Mouse (Mus musculus): ENCODE results near the gene Auts2. TPM values are rescaled to one million over a fixed set of nuclear protein-coding genes. Genes with fewer than 3 reads are reported as not detected.

Auts2 gene
- total and polyA plus RNA-seq, 3 experiments: not detected

DNA sequence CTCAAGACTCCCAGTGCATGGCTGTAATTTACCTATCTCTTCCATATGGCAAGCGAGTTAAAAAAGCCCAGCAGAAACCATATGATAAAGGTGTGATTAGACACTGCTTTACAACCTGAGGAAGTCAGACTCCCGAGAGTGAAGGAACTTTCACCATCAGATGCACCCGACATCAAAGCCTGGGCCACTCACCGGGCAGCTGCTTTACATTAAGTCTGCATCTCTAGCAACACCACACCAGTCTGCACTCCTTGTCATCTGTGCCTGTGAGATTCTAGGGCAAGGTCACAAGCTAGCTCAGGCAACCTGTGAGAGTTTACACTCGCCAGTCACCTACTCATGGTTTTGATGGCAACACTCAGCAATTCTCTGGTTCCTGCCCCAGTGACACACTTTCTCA is 596.3 kb downstream of the Auts2 start:
- H3K9me3 ChIP-seq (replicated peaks; ENCODE audit: low read length): peaks cover 67% of the 10 kb centered on the region

DNA sequence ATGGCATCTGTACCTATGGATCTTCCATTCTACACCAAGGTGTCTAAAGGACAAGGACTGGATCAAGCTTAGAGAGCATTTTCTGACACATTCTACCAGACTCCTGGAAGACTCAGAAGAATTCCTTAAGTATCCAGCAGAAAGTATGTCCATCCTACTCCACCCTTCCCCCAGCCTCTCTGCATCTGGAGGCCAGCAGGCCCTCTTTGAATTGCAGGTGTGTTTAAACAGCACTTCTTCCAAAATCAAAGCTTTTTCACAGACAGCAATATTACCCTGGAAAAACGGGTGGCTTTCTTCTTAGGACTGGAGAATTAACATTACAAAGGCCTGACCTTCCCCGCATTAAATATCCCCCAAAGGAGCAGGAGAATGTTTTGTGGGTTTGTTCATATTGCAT is 598.4 kb downstream of the Auts2 start:
- TF ChIP-seq ZNF384 (IDR thresholded peaks at IDR 0.05; ENCODE audit: low read depth, low read length) (no peak), TBP (conservative IDR thresholded peaks at IDR 0.05; ENCODE audit: low read depth, low read length) (no peak), ELF1 (IDR thresholded peaks at IDR 0.05; ENCODE audit: low read depth, low read length) (no peak), POLR2A (IDR thresholded peaks at IDR 0.05; ENCODE audit: low read depth, low read length) (no peak), KAT2A (IDR thresholded peaks at IDR 0.05; ENCODE audit: insufficient replicate concordance, low read length) (no peak), ZKSCAN1 (IDR thresholded peaks at IDR 0.05; ENCODE audit: borderline replicate concordance, low read depth, low read length) (no peak), MAFK (IDR thresholded peaks at IDR 0.05; ENCODE audit: insufficient replicate concordance, low read length) (no peak), RAD21 (IDR thresholded peaks at IDR 0.05; ENCODE audit: low read depth, low read length) (no peak)
- H3K4me3 ChIP-seq (replicated peaks in 1 of 3; ENCODE audit: low read depth in 2 of 3, low read length in 2 of 3, poor library complexity in 1 of 3): no peak overlapping the region
- H3K27ac ChIP-seq (ENCODE audit: insufficient read depth, low read depth): no peak overlapping the region
- peaks cover 77% of the 10 kb centered on the region for H3K9me3 ChIP-seq (replicated peaks; ENCODE audit: low read length)
- H3K79me2 ChIP-seq (replicated peaks; ENCODE audit: control insufficient read depth, extremely low read depth, insufficient read depth, poor library complexity, severe bottlenecking): no peaks in the 10 kb centered on the region
- H3K27me3 ChIP-seq (replicated peaks): no peaks in the 10 kb centered on the region
- H3K4me2 ChIP-seq (ENCODE audit: insufficient read depth, low read depth, poor library complexity, severe bottlenecking): no peak overlapping the region
- no peaks in the 10 kb centered on the region for H3K36me3 ChIP-seq (replicated peaks in 1 of 2; ENCODE audit: control insufficient read depth in 1 of 2, insufficient read depth in 1 of 2, low read length in 1 of 2)
- no peak for DNase-seq (ENCODE audit: extremely low read depth)
- no peaks in the 10 kb centered on the region for H3K4me1 ChIP-seq (ENCODE audit: control insufficient read depth in 1 of 2, insufficient read depth in 2 of 2)
- in situ Hi-C loops (cut with MboI; ENCODE audit: low pct_ligation_motif_present, low pct_unique_long_range_greater_than_20kb, low sequenced_read_pairs) (no loop called here), dilution Hi-C loops (cut with MboI; ENCODE audit: extremely low pct_ligation_motif_present, extremely low pct_unique_long_range_greater_than_20kb, low sequenced_read_pairs) (no loop called here)
- H3K9ac ChIP-seq (ENCODE audit: insufficient read depth, low read depth): no peak overlapping the region

More for the DNA sequence above, 596.3 kb downstream of the Auts2 start:
- no peaks in the 10 kb centered on the region for H3K4me1 ChIP-seq (ENCODE audit: control insufficient read depth in 1 of 2, insufficient read depth in 2 of 2)
- H3K36me3 ChIP-seq (replicated peaks in 1 of 2; ENCODE audit: control insufficient read depth in 1 of 2, insufficient read depth in 1 of 2, low read length in 1 of 2): no peaks in the 10 kb centered on the region
- dilution Hi-C loops (cut with MboI; ENCODE audit: extremely low pct_ligation_motif_present, extremely low pct_unique_long_range_greater_than_20kb, low sequenced_read_pairs): no loop called here
- in situ Hi-C loops (cut with MboI; ENCODE audit: low pct_ligation_motif_present, low pct_unique_long_range_greater_than_20kb, low sequenced_read_pairs): no loop called here
- H3K27me3 ChIP-seq (replicated peaks): no peaks in the 10 kb centered on the region
- no peaks in the 10 kb centered on the region for H3K79me2 ChIP-seq (replicated peaks; ENCODE audit: control insufficient read depth, extremely low read depth, insufficient read depth, poor library complexity, severe bottlenecking)
- no peak overlapping the region for H3K4me3 ChIP-seq (replicated peaks in 1 of 3; ENCODE audit: low read depth in 2 of 3, low read length in 2 of 3, poor library complexity in 1 of 3)
- no peak for DNase-seq (ENCODE audit: extremely low read depth)
- no peak overlapping the region for H3K9ac ChIP-seq (ENCODE audit: insufficient read depth, low read depth)
- H3K4me2 ChIP-seq (ENCODE audit: insufficient read depth, low read depth, poor library complexity, severe bottlenecking): no peak overlapping the region
- no peak overlapping the region for H3K27ac ChIP-seq (ENCODE audit: insufficient read depth, low read depth)
- TF ChIP-seq IRF4 (IDR thresholded peaks at IDR 0.05; ENCODE audit: low read depth, low read length) (no peak), ZNF384 (IDR thresholded peaks at IDR 0.05; ENCODE audit: low read depth, low read length) (no peak), RCOR1 (conservative IDR thresholded peaks at IDR 0.05; ENCODE audit: low read depth, low read length) (no peak), MXI1 (IDR thresholded peaks at IDR 0.05; ENCODE audit: low read depth, low read length) (no peak), MAZ (IDR thresholded peaks at IDR 0.05; ENCODE audit: low read depth, low read length) (no peak), USF1 (IDR thresholded peaks at IDR 0.05; ENCODE audit: low read depth, low read length) (no peak), BHLHE40 (IDR thresholded peaks at IDR 0.05; ENCODE audit: low read depth, low read length) (no peak), SMC3 (IDR thresholded peaks at IDR 0.05; ENCODE audit: low read depth, low read length) (no peak), GABPA (IDR thresholded peaks at IDR 0.05; ENCODE audit: insufficient replicate concordance, low read depth, low read length) (no peak)

Measured in CH12.LX (cell line).